Mouse (Mus musculus): ENCODE measurements at regions not wholly inside any gene's neighbourhood (a gene's known extent, or its start where the extent isn't known, plus 50 kb on each side); places are given as distances from the start of the nearest gene placed in this dataset.

DNA sequence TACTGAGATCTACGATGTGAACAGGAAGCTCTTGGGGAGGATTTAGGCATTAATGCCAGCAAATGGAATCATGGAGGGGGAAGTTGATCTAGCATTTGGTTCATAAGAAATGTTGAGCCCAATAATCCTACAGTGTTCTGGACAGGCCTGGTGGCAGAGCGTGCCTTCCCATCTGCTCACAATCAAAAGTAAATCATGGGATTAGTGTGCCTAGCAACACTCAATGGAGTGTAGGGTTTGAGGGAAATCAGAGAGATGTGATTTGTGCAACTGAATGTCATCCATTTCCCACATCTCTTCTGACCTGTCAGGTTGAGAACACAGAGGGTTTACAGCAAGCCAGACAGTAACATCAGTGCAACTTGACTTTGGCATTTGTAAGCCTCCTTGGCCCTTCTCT lies 256.4 kb upstream of the Ano5 start:
- no peak for TF ChIP-seq CTCF (IDR thresholded peaks at IDR 0.05; ENCODE audit: low read depth)
- TF ChIP-seq EP300 (IDR thresholded peaks at IDR 0.05; ENCODE audit: low read depth): no peak
